Comparison of ENCODE assay signal across 11 mouse cellular contexts in the genomic region with DNA sequence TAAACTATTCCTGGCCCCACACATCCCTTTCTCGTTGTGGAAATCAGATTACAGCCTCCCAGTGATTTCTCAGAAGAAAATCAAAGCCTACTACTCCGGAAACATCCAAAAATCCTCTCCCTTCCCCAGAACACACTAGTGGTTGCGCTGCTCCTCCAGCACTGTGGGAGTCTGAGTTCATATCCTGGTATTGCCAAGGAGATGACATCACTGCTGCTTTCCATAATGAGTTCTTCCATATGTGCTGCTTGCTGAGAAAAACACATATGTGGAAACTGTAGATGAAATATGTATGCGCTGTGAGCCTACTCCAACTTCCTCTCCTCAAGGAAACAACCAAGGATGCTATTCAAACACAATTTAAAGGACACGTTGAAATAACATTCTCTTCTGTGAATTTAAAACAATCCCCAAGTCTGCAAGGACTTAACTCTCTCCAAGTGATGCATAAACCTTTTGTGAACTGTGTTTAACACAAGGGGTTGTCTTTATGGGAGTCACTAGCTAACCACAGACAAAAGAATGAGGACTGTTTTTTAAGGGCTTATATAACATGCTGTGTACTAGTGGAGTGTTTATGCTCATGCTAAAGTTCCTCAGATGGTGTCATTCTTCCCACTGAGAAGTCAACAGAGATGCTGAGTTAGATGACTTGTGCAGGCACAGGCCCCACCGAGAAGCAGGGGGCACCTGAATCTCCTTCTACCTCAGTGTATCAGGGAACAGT.
A peak's percentile ranks its signal among the peaks of the same experiment; 100 is the strongest.
DNase-seq lines count a peak whose midpoint lies in the region; ATAC-seq and TF ChIP-seq lines count a peak whose summit lies in the region.
"Had no signal": no experiment of that assay in that cellular context is flagged by ENCODE, and none has a peak within 500 bp of the region (broad histone marks: within the 10 kb centered on the region; RNA-seq: fewer than 3 reads in every experiment).

No protein-coding gene starts in this region.

- H3K4me3 ChIP-seq in kidney, embryonic 15.5 days (replicated peaks) = no peak overlapping the region
- H3K4me3 ChIP-seq in embryonic facial prominence, embryonic 14.5 days (ENCODE audit: low read depth, low read length) = no peak overlapping the region
- H3K4me3 ChIP-seq in limb, embryonic 14.5 days (replicated peaks; ENCODE audit: low read length) = no peak overlapping the region

- no peak for ATAC-seq in cerebellum, adult (ENCODE audit: insufficient number of reproducible peaks, low FRiP score, low TSS enrichment)
- ATAC-seq in kidney, embryonic 15.5 days (replicated peaks; ENCODE audit: low FRiP score) = 0 out of 2 replicates have a peak, but pooled peaks have one; percentile 40
- ATAC-seq in embryonic facial prominence, embryonic 14.5 days (ENCODE audit: low read depth) = peak; percentile 90
- ATAC-seq in limb, embryonic 14.5 days (ENCODE audit: low FRiP score, low read depth) = peak; percentile 86
- ATAC-seq: Patski had no signal

- peak overlapping the region; percentile 54 for H3K27ac ChIP-seq in kidney, embryonic 15.5 days
- H3K27ac ChIP-seq in embryonic facial prominence, embryonic 14.5 days (replicated peaks; ENCODE audit: low read depth, low read length) = peak overlapping the region; percentile 76
- H3K27ac ChIP-seq in limb, embryonic 14.5 days (replicated peaks; ENCODE audit: low read depth, low read length) = no peak overlapping the region

- 50% methylated on average over 6 of the region's 6 CpGs for WGBS in kidney, embryonic 15.5 days
- WGBS in embryonic facial prominence, embryonic 14.5 days = 28% methylated on average over 6 of the region's 6 CpGs
- 40% methylated on average over 6 of the region's 6 CpGs for whole genome bisulfite sequencing in limb, embryonic 14.5 days

- H3K9ac ChIP-seq in kidney, embryonic 15.5 days = no peak overlapping the region
- no peak overlapping the region for H3K9ac ChIP-seq in embryonic facial prominence, embryonic 14.5 days (ENCODE audit: low read depth, low read length)
- no peak overlapping the region for H3K9ac ChIP-seq in limb, embryonic 14.5 days (ENCODE audit: low read depth, low read length, severe bottlenecking)

- no peaks in the 10 kb centered on the region for H3K27me3 ChIP-seq in kidney, embryonic 15.5 days
- no peaks in the 10 kb centered on the region for H3K27me3 ChIP-seq in embryonic facial prominence, embryonic 14.5 days (replicated peaks; ENCODE audit: control insufficient read depth, insufficient read depth, low read length)
- H3K27me3 ChIP-seq in limb, embryonic 14.5 days (ENCODE audit: control insufficient read depth, insufficient read depth, low read length) = no peaks in the 10 kb centered on the region
- H3K27me3 ChIP-seq: Patski had no signal

- no peak overlapping the region for H3K4me2 ChIP-seq in kidney, embryonic 15.5 days
- H3K4me2 ChIP-seq in embryonic facial prominence, embryonic 14.5 days (ENCODE audit: low read depth, low read length) = no peak overlapping the region
- no peak overlapping the region for H3K4me2 ChIP-seq in limb, embryonic 14.5 days (replicated peaks; ENCODE audit: low read depth, low read length, severe bottlenecking)

- DNase-seq in cerebellum, postnatal 14 days = peak; percentile 1 to 3
- no peak for DNase-seq in kidney, adult 9 months
- peak; percentile 91 for DNase-seq in embryonic facial prominence, embryonic 14.5 days (ENCODE audit: low spot score)
- peak; percentile 85 for DNase-seq in limb, embryonic 14.5 days (ENCODE audit: low spot score)
- DNase-seq in Muller cell, postnatal 12 days (ENCODE audit: inconsistent ontology term) = no peak
- DNase-seq in T-cell, adult 2 months (ENCODE audit: low spot score) = no peak
- DNase-seq: cerebellum, adult 11-12 months; heart, adult 18-20 months had no signal

- 0 out of 2 replicates have a peak, but pooled peaks cover 3% of the 10 kb centered on the region for H3K4me1 ChIP-seq in kidney, embryonic 15.5 days
- peaks cover 24% of the 10 kb centered on the region for H3K4me1 ChIP-seq in embryonic facial prominence, embryonic 14.5 days (ENCODE audit: control insufficient read depth, insufficient read depth, low read length)
- peaks cover 11% of the 10 kb centered on the region for H3K4me1 ChIP-seq in limb, embryonic 14.5 days (ENCODE audit: control insufficient read depth, insufficient read depth, low read length)

- TF ChIP-seq POLR2A in limb, embryonic 14.5 days (IDR thresholded peaks at IDR 0.05; ENCODE audit: borderline replicate concordance, extremely low read depth, insufficient read depth, insufficient read length) = no peak

- no peaks in the 10 kb centered on the region for H3K9me3 ChIP-seq in kidney, embryonic 15.5 days (replicated peaks)
- no peaks in the 10 kb centered on the region for H3K9me3 ChIP-seq in embryonic facial prominence, embryonic 14.5 days (ENCODE audit: control insufficient read depth, low read length)
- H3K9me3 ChIP-seq in limb, embryonic 14.5 days (ENCODE audit: control insufficient read depth, low read length) = no peaks in the 10 kb centered on the region

- no peaks in the 10 kb centered on the region for H3K36me3 ChIP-seq in kidney, embryonic 15.5 days
- no peaks in the 10 kb centered on the region for H3K36me3 ChIP-seq in embryonic facial prominence, embryonic 14.5 days (ENCODE audit: control insufficient read depth, insufficient read depth, low read length)
- H3K36me3 ChIP-seq in limb, embryonic 14.5 days (ENCODE audit: control insufficient read depth, insufficient read depth, low read length) = no peaks in the 10 kb centered on the region

Comparison
In these comparisons a context has a peak if more than half of its experiments do, and no peak if none do; other contexts are left out.
1. DNase-seq: peak in cerebellum, postnatal 14 days (2 of 2), embryonic facial prominence, embryonic 14.5 days (single experiment) and limb, embryonic 14.5 days (single experiment); none in kidney, adult 9 months (single experiment), Muller cell, postnatal 12 days (single experiment) and T-cell, adult 2 months (single experiment).